Mouse (Mus musculus): ENCODE data around the gene Gm49333. TPM values are rescaled to one million over a fixed set of nuclear protein-coding genes. Genes with fewer than 3 reads are reported as not detected.

Gm49333 gene
- not detected in 2 replicates for polyA plus RNA-seq (2015; fragmentation: Nextera tagmentation; extraction: Ambion mirVana)

DNA sequence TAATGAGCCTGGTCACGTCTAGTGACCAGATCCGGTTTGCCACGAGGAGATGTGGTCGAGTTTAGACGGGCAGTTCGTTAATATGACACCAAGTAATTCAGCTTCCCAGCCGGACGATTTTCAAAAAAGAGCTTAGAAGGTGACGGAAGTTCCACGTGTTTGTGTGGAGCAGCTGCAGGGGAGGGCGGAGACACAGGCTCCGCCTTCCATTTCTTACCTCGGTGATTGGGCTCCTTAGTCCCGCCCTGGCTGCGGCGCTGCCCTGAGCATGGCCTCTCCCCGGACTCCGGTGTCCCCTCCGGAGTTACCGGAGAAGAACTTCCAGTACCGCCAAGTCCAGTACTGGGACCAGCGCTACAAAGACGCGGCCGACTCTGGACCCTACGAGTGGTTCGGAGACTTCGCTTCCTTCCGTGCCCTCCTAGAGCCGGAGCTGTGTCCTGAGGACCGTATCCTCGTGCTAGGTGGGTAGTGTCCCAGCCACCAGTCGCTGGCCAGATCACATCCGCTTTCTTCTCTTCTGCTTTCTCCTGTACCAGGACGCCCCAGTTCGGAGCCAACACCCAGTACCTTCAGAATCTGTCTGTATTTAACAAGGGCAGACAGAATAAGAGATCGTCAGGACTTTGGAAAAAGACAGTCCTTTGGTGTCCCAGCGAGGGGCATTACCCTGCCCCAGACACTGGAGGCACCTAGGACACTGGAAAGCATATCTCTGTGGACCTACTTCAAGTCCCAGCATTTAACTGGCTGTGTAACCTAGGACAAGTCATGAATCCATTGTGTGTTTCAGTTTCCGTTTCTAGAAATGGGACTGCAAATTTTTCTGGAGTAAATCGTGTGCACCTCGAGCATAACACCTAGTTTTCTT, at the start of gene Gm49333, which contains the start of the genes Eef1akmt4 and Alg3:
Gm49333 (plus strand) TSS at position 254 of the 871 bp plus-strand sequence.
Eef1akmt4 (plus strand) TSS at position 237 of the 871 bp plus-strand sequence.
Alg3 (minus strand) TSS at position 379 of the 871 bp plus-strand sequence.

GRCm38 (mm10) chr16:20589366-20589938, 22.0 kb upstream of the Gm49333 start, which contains the start of gene Vwa5b2:
Vwa5b2 (plus strand) TSS chr16:20589471.

DNA sequence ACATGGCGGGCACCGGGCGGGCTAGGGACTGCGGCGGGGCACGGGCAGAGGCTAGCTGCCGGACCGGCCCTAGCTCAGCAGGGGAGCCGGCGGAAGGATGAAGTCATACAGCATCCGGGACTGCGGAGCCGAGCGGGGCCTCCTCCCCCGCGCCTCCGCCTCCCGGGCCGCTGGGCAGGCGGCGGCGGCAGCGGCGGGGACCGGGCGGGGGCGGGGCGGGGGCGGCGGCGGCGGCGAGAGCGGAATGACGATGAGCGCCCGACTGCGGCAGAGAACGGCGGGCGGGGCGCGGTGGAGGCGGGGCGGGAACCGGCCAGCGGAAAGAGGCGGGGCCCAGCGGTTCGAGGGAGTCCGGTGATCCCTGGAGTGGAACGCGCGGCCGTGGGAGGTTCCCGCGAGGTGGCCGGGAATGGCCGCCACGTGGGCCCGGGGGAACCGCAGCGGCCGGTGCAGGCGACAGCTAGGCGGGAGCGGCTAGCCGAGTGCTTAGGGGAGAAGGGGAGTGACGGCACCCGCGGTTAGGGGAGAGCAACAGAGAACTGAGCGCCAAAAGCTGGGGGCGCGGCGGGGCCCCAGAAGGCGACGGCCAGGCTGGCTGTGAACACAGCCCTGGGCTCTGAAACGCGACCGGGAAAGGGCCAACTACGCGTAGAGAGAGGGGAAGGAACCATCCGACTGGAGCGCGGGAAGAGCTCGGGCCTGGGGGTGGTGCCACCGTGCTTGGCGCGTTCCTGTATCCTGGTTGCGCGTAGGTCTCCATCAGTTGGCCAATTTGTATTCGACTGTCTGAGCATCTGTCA, 10.0 kb downstream of the Gm49333 start, which contains the start of gene Camk2n2:
Camk2n2 (minus strand) TSS at position 97 of the 800 bp plus-strand sequence.

DNA sequence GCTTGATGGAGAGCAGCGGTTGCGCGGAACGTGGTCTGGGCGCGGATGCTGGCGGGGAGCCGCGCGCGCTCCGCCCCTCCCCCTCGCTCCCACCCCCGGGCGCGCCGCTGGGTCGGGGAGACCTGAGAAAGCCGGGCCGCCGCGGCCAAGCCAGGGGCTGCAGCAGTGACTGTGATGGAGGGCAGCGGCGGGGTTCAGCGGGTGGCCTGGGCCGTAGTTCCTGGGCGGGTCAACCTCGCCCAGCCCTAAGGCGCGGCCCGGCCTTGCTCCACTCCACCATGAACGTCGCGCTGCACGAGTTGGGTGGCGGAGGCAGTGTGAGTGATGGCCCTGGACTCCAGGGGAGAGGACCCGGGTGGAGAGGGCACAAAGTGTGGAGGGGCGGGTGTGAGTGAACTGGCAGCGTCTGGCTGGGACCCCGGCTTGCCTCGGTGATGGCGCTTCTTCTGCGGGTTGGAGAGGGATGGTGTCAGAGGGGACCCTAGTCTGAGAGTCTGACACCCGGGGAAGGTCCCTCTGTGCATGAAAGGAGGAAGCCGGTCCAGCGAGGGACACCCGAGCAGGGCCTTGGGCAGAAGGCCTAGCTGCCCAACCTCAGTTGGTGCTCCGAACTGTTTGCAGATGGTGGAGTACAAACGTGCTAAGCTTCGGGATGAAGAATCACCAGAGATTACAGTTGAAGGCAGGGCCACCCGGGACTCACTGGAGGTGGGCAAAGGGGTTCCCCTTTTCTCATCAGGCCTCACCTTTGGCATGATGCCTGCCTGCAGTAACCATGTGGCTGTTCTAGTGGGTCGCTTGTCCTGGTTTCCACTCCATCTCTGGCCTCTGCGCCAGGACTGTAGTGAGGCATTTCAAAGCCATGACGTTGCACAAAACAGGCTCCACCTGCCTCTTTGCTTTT, 18.6 kb downstream of the Gm49333 start, which contains the start of gene Ece2:
Ece2 (plus strand) TSS at position 98 of the 904 bp plus-strand sequence.

GRCm38 (mm10) chr16:20651076-20651946, 39.9 kb downstream of the Gm49333 start, which contains the start of gene Psmd2:
Psmd2 (plus strand) TSS chr16:20651652.

GRCm38 (mm10) chr16:20668013-20668412, 56.6 kb downstream of the Gm49333 start, which contains the start of gene Eif4g1:
Eif4g1 (plus strand) TSS chr16:20668313.

GRCm38 (mm10) chr16:20693111-20693701, 81.8 kb downstream of the Gm49333 start, which contains the start of gene Fam131a:
Fam131a (plus strand) TSS chr16:20693241.

MicroRNAs within 50 kb of the gene (microRNA counts, 519-probe panel; counts per million panel counts)
- 6,369 counts per million, percentile 54 among the panel's probes with 10 or more counts for microRNA mmu-miR-1224

Other genes with a start within 250 kb of the Gm49333 start
- 31.3 and 36.3 TPM in 2 replicates for gene Abcc5, start 185.2 kb upstream of the Gm49333 start, polyA plus RNA-seq (2015; fragmentation: Nextera tagmentation; extraction: Ambion mirVana)
- gene Eif2b5, start 112.8 kb upstream of the Gm49333 start, polyA plus RNA-seq (2015; fragmentation: Nextera tagmentation; extraction: Ambion mirVana), result 42.9 and 44.8 TPM in 2 replicates
- gene Dvl3, start 94.6 kb upstream of the Gm49333 start, polyA plus RNA-seq (2015; fragmentation: Nextera tagmentation; extraction: Ambion mirVana), result 5.3 and 6.5 TPM in 2 replicates
- 274 and 285 TPM in 2 replicates for gene Ap2m1, start 76.1 kb upstream of the Gm49333 start, polyA plus RNA-seq (2015; fragmentation: Nextera tagmentation; extraction: Ambion mirVana)
- gene Abcf3, start 63.0 kb upstream of the Gm49333 start, polyA plus RNA-seq (2015; fragmentation: Nextera tagmentation; extraction: Ambion mirVana), result 30.9 and 32.4 TPM in 2 replicates
- gene Vwa5b2, start 22.1 kb upstream of the Gm49333 start, polyA plus RNA-seq (2015; fragmentation: Nextera tagmentation; extraction: Ambion mirVana), result 0.07 and 0.22 TPM in 2 replicates
- gene Eef1akmt4, start within 50 bp of the Gm49333 start, polyA plus RNA-seq (2015; fragmentation: Nextera tagmentation; extraction: Ambion mirVana), result 16.6 and 16.8 TPM in 2 replicates
- gene Alg3, start 125 bp downstream of the Gm49333 start, polyA plus RNA-seq (2015; fragmentation: Nextera tagmentation; extraction: Ambion mirVana), result 16.0 and 16.1 TPM in 2 replicates
- gene Camk2n2, start 9.7 kb downstream of the Gm49333 start, polyA plus RNA-seq (2015; fragmentation: Nextera tagmentation; extraction: Ambion mirVana), result 0.12 and 0.33 TPM in 2 replicates
- gene Ece2, start 18.2 kb downstream of the Gm49333 start, polyA plus RNA-seq (2015; fragmentation: Nextera tagmentation; extraction: Ambion mirVana), result 0.06 TPM in 1 of 2 replicates, not detected in the other
- 151 and 154 TPM in 2 replicates for gene Psmd2, start 40.0 kb downstream of the Gm49333 start, polyA plus RNA-seq (2015; fragmentation: Nextera tagmentation; extraction: Ambion mirVana)
- 82.1 and 83.1 TPM in 2 replicates for gene Eif4g1, start 56.7 kb downstream of the Gm49333 start, polyA plus RNA-seq (2015; fragmentation: Nextera tagmentation; extraction: Ambion mirVana)
- gene Fam131a, start 81.6 kb downstream of the Gm49333 start, polyA plus RNA-seq (2015; fragmentation: Nextera tagmentation; extraction: Ambion mirVana), result 1.3 and 3.4 TPM in 2 replicates
- gene Polr2h, start 106.1 kb downstream of the Gm49333 start, polyA plus RNA-seq (2015; fragmentation: Nextera tagmentation; extraction: Ambion mirVana), result 55.6 and 56.8 TPM in 2 replicates
- gene Clcn2, start 106.1 kb downstream of the Gm49333 start, polyA plus RNA-seq (2015; fragmentation: Nextera tagmentation; extraction: Ambion mirVana), result 7.5 and 14.1 TPM in 2 replicates
- 0.69 and 1.0 TPM in 2 replicates for gene Chrd, start 121.5 kb downstream of the Gm49333 start, polyA plus RNA-seq (2015; fragmentation: Nextera tagmentation; extraction: Ambion mirVana)
- 0.23 and 0.34 TPM in 2 replicates for gene Thpo, start 122.9 kb downstream of the Gm49333 start, polyA plus RNA-seq (2015; fragmentation: Nextera tagmentation; extraction: Ambion mirVana)